Mouse (Mus musculus): ENCODE measurements around the gene Tspan2.

- no peak for TF ChIP-seq CTCF (conservative IDR thresholded peaks at IDR 0.05; ENCODE audit: low read length)
- TF ChIP-seq NANOG (IDR thresholded peaks at IDR 0.05; ENCODE audit: borderline replicate concordance, low read length): no peak
Measured at GRCm38 (mm10) chr3:102686861-102687260, 47.5 kb upstream of the Tspan2 start.

Data from E14TG2a.4 (cell line).